Mouse (Mus musculus) gonadal fat pad, adult 2 months (tissue): Measurements from ENCODE around the gene Fstl3. TPM values are rescaled to one million over a fixed set of nuclear protein-coding genes. Genes with fewer than 3 reads are reported as not detected.

Source experiments
- DNase-seq: peaks from one replicate; pipeline ENCODE4 v3.0.0-alpha.2; 2012; ENCODE audit warnings: low read depth
- polyA plus RNA-seq: library from polyadenylated mRNA; depleted of rRNA; stranded (reverse); fragments of >200 nt; gene quantifications from 2 replicates; pipeline ENCODE4 v1.2.3, GENCODE M21; 2012

Gene Fstl3
- polyA plus RNA-seq, 1 experiment, result 41.0 TPM

DNA sequence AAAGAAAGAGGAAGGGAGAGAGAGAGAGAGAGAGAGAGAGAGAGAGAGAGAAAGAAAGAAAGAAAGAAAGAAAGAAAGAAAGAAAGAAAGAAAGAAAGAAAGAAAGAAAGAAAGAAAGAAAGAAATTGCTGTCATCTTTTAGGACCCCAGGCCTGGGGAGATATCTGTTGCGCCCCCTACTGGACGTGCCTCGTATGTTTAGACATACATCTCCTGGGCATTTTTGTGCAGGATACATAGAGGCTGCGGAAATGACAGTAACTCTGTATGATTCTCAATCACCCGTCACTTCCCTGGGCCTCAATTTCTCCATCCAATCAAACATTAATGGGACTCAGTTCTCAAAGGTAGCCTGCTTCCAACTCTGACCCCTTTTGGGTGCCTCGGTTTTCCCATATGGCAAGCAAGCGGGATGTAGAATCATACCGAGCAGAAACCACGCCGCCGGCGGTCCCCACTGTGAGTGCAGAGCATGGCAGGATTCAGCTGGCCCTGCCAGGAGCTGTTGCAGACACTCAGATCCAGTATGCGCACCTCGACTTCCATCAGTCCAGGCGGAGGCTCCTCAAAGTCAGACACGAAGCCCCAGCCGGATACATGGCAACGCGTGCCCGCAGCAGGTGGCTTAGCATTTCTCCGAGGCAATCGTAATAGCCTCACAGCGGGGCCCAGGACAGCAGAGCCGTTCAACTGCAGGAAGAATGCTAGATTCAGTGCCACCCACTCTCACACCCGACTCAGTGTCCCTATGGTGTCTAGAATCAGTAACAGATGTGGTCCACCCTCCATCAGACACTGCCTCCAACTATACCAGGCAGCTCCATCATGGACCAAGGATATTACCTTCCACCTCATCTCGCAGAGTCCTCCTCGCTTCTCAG lies 7.1 kb downstream of the Fstl3 start:
- DNase-seq, result no peak

- no peak for DNase-seq
Observed at GRCm38 (mm10) chr10:79788386-79789158, 11.5 kb downstream of the Fstl3 start.

GRCm38 (mm10) chr10:79789581-79789980 lies 12.5 kb downstream of the Fstl3 start:
- no peak for DNase-seq

DNA sequence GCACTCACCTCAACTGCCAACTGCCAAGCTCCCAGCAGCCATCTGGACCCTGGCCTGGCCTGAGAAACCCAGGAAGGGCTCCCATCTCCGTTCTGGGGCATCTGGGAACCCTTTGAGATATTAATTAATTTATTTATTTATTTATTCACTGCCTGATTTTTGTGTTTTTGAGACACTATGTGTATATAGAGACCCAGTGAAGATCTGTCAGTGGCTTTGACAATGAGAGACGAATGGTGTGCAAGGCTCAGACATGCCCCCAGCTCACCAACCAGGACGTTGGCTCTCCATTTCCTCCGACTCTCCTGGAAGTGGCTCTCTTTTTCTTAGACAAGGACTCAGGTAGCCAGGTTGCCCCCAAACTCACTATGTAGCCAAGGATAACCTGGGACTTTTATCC lies 13.8 kb downstream of the Fstl3 start, which contains the start of gene Prss57:
Prss57 (minus strand) TSS at position 101 of the 400 bp plus-strand sequence.
- no peak for DNase-seq

DNA sequence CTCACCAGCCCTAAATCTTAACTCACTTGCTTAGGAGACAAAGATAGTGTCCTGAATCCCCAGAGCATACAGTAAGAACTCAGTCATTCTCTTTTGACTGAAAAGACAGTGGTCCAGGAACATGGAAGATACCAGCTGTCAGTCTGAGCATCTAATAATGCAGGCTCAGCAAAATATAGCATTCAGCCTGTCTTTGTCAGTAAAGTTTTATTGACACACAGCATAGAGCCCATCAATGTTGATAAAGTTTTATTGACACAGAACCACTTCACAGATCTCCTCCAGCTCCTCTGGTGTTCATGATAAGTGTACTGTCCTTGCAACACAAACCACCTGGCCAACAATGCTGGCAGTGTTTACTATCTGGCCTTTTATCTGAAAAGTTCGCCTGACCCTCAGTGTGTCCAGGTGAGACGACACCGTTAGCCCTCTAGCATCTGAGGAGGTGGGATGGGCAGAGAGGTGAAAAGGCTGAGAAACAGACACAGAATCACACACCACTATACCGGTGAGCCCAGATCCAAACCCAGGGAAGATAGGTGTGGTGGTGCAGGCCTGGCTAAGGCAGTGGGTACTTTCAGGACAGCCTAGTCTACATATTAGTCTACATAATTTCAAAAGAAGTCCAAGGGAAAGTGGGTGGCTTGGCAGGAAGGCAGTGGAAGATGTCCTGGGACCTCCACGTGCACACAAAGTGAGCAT lies 15.4 kb downstream of the Fstl3 start:
- no peak for DNase-seq

- DNase-seq, result no peak
Observed at GRCm38 (mm10) chr10:79793051-79793737, 16.1 kb downstream of the Fstl3 start, which contains the start of gene Palm. Gene Palm, plus strand, starts transcription at chr10:79793572.

GRCm38 (mm10) chr10:79793738-79794490 lies 16.8 kb downstream of the Fstl3 start:
- no peak for DNase-seq

- DNase-seq, result no peak
Observed at GRCm38 (mm10) chr10:79794491-79794931, 17.4 kb downstream of the Fstl3 start.

- no peak for DNase-seq
Observed at GRCm38 (mm10) chr10:79795905-79796304, 18.8 kb downstream of the Fstl3 start.

DNA sequence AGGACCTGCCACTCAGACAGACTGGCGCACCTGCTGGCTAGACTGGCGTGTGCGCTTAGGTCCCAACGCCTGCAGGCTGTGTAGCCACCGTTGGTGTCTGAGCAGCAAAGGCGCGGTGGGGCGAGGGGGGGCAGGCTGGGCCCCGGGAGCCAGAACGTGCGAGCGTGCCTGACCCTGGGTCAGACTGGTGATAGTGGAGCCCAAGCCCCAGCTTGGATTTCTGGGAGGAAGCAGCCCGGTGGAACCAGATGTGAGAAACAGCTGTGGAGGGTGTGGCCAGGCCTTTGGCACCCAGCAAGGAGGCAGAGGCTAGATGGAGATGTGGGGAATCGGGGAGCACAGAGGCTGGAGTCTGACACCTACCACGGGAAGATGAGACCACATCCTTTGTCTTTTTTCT lies 20.3 kb downstream of the Fstl3 start:
- no peak for DNase-seq

- no peak for DNase-seq
Observed at GRCm38 (mm10) chr10:79798289-79798928, 21.3 kb downstream of the Fstl3 start.

- no peak for DNase-seq
Observed at GRCm38 (mm10) chr10:79800508-79800907, 23.4 kb downstream of the Fstl3 start.

- DNase-seq, result no peak
Observed at GRCm38 (mm10) chr10:79801837-79802236, 24.8 kb downstream of the Fstl3 start.

GRCm38 (mm10) chr10:79802331-79802971 lies 25.4 kb downstream of the Fstl3 start:
- no peak for DNase-seq

DNA sequence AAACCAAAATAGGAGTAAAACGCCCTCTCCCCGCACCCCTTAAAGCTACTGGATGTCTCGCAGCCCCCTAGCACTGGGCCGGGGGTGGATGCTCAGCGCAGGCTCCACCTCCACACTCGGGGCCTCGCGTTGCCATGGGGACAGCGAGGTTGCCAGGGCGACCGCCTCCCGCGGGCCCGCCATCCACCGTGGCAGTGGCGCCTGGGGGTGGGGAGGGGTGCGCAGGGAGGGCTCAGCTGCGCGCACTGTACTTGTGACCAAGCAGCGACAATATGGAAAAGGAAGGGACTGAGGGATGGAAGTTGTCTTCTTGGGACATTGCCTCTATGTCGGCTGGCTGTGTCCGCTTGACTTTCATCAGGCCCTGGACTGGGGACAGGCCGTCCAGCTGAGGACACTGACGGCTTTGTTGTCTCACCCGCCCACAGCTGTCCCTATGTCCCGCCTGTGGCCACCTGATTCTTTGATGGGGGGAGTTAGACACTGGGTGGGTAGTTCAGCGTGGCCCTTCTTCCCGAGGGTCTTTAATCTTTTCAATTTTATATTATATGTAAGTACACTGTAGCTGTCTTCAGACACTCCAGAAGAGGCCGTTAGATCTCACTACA lies 26.7 kb downstream of the Fstl3 start:
- no peak for DNase-seq

DNA sequence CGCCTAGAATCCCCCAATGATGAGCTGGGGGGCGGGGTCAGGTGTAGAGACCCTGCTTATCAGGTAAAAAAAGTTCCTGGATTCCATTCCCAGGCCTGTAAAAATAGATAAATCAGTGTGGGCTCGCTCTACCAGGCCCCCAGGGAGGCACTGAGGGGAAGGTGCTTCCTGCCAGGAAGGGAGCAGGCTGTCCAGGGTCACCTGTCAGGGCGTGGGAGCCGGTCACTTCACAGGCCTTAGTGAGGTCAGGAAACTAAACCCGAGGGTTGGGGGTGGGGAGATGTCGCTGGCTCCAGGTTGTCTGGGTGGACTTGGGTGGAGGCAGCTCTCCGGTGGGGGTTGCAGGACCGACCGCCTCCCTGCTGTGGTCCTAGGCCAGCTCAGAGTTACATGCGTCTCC lies 28.6 kb downstream of the Fstl3 start:
- DNase-seq, result no peak

GRCm38 (mm10) chr10:79806331-79806730 lies 29.3 kb downstream of the Fstl3 start:
- no peak for DNase-seq

DNA sequence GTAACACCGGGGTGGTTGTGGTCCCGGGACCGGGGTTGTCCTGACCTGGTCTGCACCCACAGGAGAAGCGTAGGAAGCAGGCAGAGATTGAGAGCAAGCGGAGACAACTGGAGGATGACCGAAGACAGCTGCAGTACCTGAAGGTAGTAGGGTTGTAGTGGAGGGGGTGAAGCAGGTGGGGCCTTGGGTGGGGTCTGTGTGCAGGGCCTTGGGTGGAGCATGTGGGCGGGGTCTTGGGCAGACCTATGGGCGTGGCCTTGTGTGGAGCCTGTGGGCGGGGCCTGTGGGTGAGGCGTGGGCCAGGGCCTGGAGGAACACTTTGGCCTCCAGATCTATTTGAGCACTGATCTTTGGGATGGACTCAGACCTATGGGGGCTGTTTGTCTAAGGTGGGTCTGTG lies 29.9 kb downstream of the Fstl3 start:
- no peak for DNase-seq

DNA sequence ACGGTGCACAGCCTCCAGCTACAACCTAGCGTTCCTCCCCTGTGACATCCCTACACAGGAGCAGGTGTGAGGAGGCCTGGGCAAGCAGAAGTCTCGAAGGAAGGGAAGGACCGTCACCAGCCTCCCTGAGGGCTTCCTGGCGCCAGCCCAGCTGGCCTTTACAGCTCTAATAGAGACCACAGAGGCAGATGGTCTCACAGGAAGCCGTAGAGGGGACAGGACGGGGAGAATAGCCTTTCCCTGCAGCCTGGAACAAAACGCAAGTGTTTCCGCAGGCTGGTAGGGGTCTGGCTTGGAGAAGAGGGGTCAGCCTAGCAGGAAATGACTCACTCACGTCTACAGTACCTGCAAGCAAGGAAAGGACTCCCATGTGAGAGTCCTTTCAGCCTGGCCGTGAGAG lies 30.8 kb downstream of the Fstl3 start:
- no peak for DNase-seq
